Mouse (Mus musculus): ENCODE results near the gene Naa25.

DNA sequence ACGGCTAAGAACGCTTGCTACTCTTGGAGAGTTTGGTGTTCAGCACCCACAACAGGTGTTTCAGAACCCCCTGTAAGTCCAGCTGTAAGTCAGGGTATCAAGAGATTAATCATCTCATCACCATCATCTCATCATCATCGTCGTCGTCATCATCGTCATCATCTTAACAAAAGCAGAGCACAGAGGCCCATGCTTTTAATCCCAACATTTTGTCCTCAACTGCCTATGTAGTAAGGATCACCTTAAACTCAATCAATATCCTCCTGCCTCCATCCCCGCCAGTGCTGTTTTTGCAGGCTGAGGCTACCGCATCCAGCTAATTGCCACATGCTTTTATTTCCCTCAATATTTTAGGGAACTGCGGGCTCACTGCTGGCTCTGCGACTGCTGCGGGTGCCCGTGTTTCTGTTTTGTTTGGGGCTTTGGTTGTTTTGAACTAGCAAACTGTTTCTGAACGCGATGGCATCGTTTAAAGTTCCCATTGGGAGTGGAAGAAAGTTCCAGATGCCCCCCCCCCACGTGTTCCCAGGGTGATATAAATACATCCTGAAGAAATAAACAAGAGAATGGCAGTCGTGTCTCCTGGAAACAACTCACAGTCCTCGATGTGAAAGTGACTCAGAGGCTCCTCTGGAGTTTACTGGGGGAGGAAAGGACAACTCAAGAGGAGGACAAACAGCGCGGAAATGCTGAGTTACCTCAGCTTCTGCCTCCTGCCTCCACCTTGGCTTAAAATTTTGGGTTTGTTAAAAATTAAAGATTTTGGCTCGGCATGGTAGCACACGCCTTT, 11.4 kb upstream of the Naa25 start:
- no peak for TF ChIP-seq EP300 (IDR thresholded peaks at IDR 0.05; ENCODE audit: insufficient read depth, low read depth, low read length)
- no peak for TF ChIP-seq CTCF (IDR thresholded peaks at IDR 0.05; ENCODE audit: low read depth, low read length)
